Mouse (Mus musculus) liver, embryonic 13.5 days (tissue): ENCODE data around the gene Gpd1. TPM values are rescaled to one million over a fixed set of nuclear protein-coding genes. Genes with fewer than 3 reads are reported as not detected.

Source experiments
- ATAC-seq: fragments of 200-750 bp; cut with Nextera tagmentation; 2 replicates; pipeline ENCODE4 v1.8.0; 2017; ENCODE audit warnings: low read depth, mild to moderate bottlenecking, moderate number of reproducible peaks, moderate library complexity
- DNase-seq: peaks from one replicate; pipeline ENCODE4 v3.0.0; 2022
- H3K27ac ChIP-seq: fragments of 300-500 bp; sonication (generic); 2 replicates; pipeline ENCODE4 v1.5.1; 2015; ENCODE audit warnings: moderate library complexity, mild to moderate bottlenecking, inconsistent platforms
- H3K27me3 ChIP-seq: fragments of 300-500 bp; sonication (generic); 2 replicates; pipeline ENCODE4 v1.6.1; 2015; ENCODE audit warnings: mild to moderate bottlenecking, inconsistent platforms
- H3K36me3 ChIP-seq: fragments of 300-500 bp; sonication (generic); 2 replicates; pipeline ENCODE4 v1.6.1; 2015; ENCODE audit warnings: mild to moderate bottlenecking, inconsistent platforms
- H3K4me1 ChIP-seq: fragments of 300-500 bp; sonication (generic); replicated peaks from 2 replicates; pipeline ENCODE4 v1.6.1; 2015; ENCODE audit warnings: inconsistent platforms
- H3K4me2 ChIP-seq: fragments of 300-500 bp; sonication (generic); 2 replicates; pipeline ENCODE4 v1.6.1; 2015; ENCODE audit warnings: inconsistent platforms, mild to moderate bottlenecking, moderate library complexity
- H3K4me3 ChIP-seq: fragments of 300-500 bp; sonication (generic); replicated peaks from 2 replicates; pipeline ENCODE4 v1.5.1; 2015; ENCODE audit warnings: mild to moderate bottlenecking, inconsistent platforms
- H3K9ac ChIP-seq: fragments of 300-500 bp; sonication (generic); 2 replicates; pipeline ENCODE4 v1.6.1; 2015; ENCODE audit warnings: mild to moderate bottlenecking, inconsistent platforms
- H3K9me3 ChIP-seq: fragments of 300-500 bp; sonication (generic); replicated peaks from 2 replicates; pipeline ENCODE4 v1.6.1; 2016; ENCODE audit warnings: inconsistent platforms
- WGBS: fragments of 180-500 bp; shearing (Covaris S2); methylation state at CpG from one replicate; pipeline ENCODE4 v1.1.7; 2015; ENCODE audit not compliant: insufficient replicate concordance; 5-methylcytosine and 5-hydroxymethylcytosine counted together
- polyA plus RNA-seq: library from polyadenylated mRNA; unstranded; fragments of >200 nt; fragmentation: Nextera tagmentation; extraction: Ambion mirVana; gene quantifications from 2 replicates; pipeline ENCODE4 v1.2.1, GENCODE M21; 2015

Gene Gpd1
- polyA plus RNA-seq, 1 experiment from 2014 or later, result 11.5 TPM

DNA sequence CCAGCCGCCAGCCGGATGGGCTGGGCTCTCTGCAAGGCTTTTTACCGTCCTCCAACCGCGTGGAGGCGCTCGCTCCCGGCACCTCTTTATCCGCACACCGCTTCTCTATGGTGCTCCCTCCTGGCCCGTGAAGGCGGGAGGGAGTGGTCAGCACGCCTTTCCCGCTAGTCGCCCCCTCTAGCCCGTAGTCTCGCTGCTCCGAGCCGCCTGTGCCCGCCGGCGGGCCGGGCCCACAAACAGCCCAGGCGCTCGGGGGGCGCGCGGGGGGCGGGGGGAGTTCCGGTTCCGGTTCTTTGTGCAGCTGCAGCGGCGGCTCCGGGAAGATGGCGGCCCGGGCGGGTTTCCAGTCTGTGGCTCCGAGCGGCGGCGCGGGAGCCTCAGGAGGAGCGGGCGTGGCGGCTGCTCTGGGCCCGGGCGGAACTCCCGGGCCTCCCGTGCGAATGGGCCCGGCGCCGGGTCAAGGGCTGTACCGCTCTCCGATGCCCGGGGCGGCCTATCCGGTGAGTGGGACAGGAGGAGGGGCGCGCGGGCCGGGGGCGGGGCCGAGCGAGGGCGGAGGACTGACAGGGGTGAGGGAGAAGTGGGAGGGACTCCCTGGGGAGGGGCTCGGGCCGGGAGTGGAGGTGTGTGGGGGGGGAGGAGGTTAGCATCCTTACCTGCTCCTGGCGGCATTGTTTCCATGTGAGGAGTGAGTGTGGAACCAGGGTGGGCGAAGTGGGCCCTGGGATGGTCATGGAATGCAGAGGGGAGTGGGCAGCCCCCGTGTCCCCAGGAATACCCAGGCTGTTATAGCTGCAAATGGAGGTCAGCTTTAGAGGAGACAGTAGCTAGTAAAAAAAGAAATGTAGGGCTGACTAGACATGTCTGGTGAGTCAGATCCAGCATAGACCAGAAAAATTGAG lies 15.1 kb upstream of the Gpd1 start, which contains the start of gene Smarcd1:
Gene Smarcd1 (plus strand): TSS at position 131 of the 902 bp plus-strand sequence.
- under 1% methylated on average over 70 of the region's 71 CpGs for WGBS
- peak within 1 kb of the TSS; percentile 72 for H3K4me2 ChIP-seq
- H3K36me3 ChIP-seq, result peaks cover 18% of the 10 kb centered on the region
- H3K9me3 ChIP-seq, result no peaks in the 10 kb centered on the region
- H3K27me3 ChIP-seq, result peaks cover 5% of the 10 kb centered on the region
- H3K27ac ChIP-seq, result peak within 1 kb of the TSS; percentile 92
- H3K9ac ChIP-seq, result peak within 1 kb of the TSS; percentile 95
- H3K4me3 ChIP-seq, result peak within 1 kb of the TSS; percentile 90
- DNase-seq (peak; percentile 89), ATAC-seq (peak; percentile 90)
- peaks cover 50% of the 10 kb centered on the region for H3K4me1 ChIP-seq

DNA sequence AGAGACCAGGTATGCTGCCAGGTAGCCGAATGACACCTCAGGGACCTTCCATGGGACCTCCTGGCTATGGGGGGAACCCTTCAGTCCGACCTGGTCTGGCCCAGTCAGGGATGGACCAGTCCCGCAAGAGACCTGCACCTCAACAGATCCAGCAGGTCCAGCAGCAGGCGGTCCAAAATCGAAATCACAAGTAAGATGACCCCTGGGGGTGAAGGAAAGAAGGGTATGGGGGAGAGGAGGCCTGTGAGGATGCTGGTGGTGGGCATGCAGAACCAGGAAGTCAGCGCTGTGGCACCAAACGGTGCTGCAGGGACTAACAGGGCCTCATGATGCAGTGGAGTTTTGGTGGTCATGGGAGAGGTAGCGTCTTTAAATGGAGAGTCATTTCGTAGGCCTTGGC lies 14.2 kb upstream of the Gpd1 start:
- ATAC-seq (no peak), DNase-seq (no peak)
- peak overlapping the region; percentile 92; the same call in 1 of the 2 replicates for H3K27ac ChIP-seq
- H3K9me3 ChIP-seq, result no peaks in the 10 kb centered on the region
- H3K27me3 ChIP-seq, result no peaks in the 10 kb centered on the region
- peaks cover 26% of the 10 kb centered on the region for H3K36me3 ChIP-seq
- peak overlapping the region; percentile 95 for H3K9ac ChIP-seq
- H3K4me3 ChIP-seq, result peak overlapping the region; percentile 90
- 76% methylated on average over 9 of the region's 9 CpGs for WGBS
- H3K4me1 ChIP-seq, result peaks cover 50% of the 10 kb centered on the region
- H3K4me2 ChIP-seq, result peak overlapping the region; percentile 72

DNA sequence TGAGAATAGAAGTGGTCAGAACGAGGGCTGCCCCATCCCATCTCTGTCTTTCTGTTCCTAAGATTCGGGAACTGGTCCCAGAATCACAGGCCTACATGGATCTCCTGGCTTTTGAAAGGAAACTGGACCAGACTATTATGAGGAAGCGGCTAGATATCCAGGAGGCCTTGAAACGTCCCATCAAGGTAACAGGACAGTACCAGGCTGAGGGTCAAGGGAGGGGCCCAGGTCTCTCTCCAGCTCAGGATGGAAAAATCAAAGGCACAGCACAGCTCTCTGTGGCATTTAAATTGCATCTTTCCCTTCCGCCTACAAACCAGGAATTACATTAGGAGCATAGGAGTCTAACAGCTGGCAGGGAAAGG lies 13.7 kb upstream of the Gpd1 start:
- Histone ChIP-seq H3K27me3 (no peaks in the 10 kb centered on the region), H3K27ac (no peak overlapping the region), H3K36me3 (peaks cover 32% of the 10 kb centered on the region), H3K9me3 (no peaks in the 10 kb centered on the region), H3K4me3 (no peak overlapping the region), H3K4me1 (peaks cover 47% of the 10 kb centered on the region), H3K4me2 (no peak overlapping the region), H3K9ac (no peak overlapping the region)
- DNase-seq (no peak), ATAC-seq (no peak)
- WGBS, result 79% methylated on average over 5 of the region's 5 CpGs

DNA sequence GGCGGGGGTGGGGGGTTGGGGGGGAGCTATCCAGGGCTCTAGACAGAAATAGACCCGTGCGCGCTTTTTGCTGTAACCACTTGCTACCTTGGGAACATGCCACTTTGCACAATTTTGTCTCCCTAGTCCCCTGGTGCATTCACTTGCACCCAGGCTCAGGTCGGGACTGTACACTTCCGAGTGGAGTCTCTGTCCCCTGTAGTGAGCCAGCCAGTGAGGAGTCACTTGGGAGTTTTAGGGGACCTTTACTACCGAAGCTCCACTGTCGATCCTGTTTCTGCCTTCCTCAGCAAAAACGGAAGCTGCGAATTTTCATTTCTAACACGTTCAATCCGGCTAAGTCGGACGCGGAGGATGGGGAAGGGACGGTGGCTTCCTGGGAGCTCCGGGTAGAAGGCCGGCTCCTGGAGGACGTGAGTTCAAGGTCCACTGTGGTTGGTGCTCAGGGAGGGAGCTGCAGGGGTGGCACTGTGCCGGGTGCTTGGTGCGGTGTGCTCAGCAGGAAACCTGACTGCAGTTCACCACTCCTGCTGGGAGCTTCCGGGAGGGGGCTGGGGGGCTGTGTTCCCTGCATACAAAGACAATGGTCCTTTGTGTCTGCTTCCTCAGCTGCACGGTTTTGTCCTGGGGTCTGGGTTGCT lies 13.2 kb upstream of the Gpd1 start:
- ATAC-seq, result no peak
- Histone ChIP-seq H3K9me3 (no peaks in the 10 kb centered on the region), H3K27me3 (no peaks in the 10 kb centered on the region), H3K36me3 (peaks cover 37% of the 10 kb centered on the region), H3K4me3 (no peak overlapping the region), H3K4me2 (0 out of 2 replicates have a peak overlapping the region, but pooled peaks have one; percentile 12), H3K9ac (no peak overlapping the region), H3K27ac (no peak overlapping the region), H3K4me1 (peaks cover 43% of the 10 kb centered on the region)
- DNase-seq, result no peak
- WGBS, result 61% methylated on average over 23 of the region's 23 CpGs

DNA sequence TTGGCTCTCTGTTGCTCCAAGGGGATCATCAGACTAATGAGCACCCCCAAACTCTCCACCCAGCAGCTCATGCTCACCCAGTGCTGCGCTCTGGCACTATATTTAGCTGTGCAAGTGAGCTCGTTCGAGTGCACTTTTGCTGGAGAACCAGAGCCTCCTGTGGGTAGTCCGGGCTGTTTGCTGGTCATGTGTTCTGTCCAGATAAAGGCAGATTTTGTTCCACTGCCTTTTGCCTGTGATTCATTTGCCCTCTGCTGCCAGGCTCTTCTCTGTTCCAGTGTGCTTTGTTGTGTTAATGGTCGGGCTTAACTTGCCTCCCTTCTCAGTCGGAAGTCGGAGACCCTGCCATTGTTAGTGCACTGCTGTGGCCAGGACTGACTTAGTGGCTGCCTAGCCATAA lies 12.4 kb upstream of the Gpd1 start:
- Histone ChIP-seq H3K9ac (no peak overlapping the region), H3K36me3 (peaks cover 44% of the 10 kb centered on the region), H3K27me3 (no peaks in the 10 kb centered on the region), H3K4me2 (no peak overlapping the region), H3K4me3 (no peak overlapping the region), H3K27ac (peak overlapping the region; percentile 31; the same call in 1 of the 2 replicates), H3K9me3 (no peaks in the 10 kb centered on the region), H3K4me1 (peaks cover 43% of the 10 kb centered on the region)
- DNase-seq (no peak), ATAC-seq (no peak)
- WGBS, result 62% methylated on average over 7 of the region's 7 CpGs

DNA sequence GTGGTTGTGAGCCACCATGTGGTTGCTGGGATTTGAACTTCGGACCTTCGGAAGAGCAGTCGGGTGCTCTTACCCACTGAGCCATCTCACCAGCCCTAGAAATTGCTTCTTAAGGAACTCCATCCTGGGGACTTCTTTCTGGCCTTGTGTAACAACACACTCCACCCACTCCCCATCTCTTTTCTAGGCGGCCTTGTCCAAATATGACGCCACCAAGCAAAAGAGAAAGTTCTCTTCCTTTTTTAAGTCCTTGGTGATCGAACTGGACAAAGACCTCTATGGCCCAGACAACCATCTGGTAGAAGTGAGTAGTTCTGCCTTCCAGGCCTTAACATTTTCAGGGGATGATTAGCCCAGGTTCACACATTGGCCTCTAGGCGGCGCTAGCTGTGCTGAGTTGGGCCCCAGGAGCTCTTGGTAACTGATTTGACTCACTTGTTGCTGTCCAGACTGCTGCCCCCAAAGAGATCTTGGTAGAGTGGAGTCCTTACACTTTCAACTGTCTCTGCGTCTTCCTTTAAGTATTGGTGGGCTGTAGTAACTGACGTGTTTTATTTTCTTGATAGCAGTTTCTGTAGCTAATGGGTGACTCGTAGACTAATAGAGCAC lies 11.8 kb upstream of the Gpd1 start, which contains the start of gene Gm17349:
Gene Gm17349 (minus strand): TSS at position 51 of the 609 bp plus-strand sequence.
- H3K27me3 ChIP-seq, result no peaks in the 10 kb centered on the region
- no peak within 1 kb of the TSS for H3K9ac ChIP-seq
- WGBS, result 59% methylated on average over 11 of the region's 11 CpGs
- H3K4me3 ChIP-seq, result no peak within 1 kb of the TSS
- H3K36me3 ChIP-seq, result peaks cover 49% of the 10 kb centered on the region
- ATAC-seq (no peak), DNase-seq (no peak)
- no peaks in the 10 kb centered on the region for H3K9me3 ChIP-seq
- H3K4me1 ChIP-seq, result peaks cover 42% of the 10 kb centered on the region
- H3K4me2 ChIP-seq, result 0 out of 2 replicates have a peak within 1 kb of the TSS, but pooled peaks have one; percentile 12
- peak within 1 kb of the TSS; percentile 31; the same call in 1 of the 2 replicates for H3K27ac ChIP-seq

DNA sequence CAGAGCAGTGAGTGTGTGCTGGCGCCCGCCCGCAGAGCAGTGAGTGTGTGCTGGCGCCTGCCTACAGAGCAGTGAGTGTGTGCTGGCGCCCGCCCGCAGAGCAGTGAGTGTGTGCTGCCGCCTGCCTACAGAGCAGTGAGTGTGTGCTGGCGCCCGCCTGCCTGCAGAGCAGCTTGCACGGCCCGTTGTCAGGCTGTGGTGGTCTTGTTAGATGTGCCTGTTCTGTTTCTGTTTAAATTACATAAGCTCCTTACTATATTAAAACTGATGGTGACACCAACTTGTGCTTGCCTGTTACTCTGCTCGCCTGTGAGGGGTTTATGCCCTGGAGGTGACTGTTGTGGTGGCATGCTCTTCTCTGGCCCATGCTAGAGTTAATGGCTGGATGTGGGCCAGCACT lies 9.1 kb upstream of the Gpd1 start:
- ATAC-seq (no peak), DNase-seq (no peak)
- peaks cover 76% of the 10 kb centered on the region for H3K36me3 ChIP-seq
- H3K9ac ChIP-seq, result no peak overlapping the region
- H3K9me3 ChIP-seq, result no peaks in the 10 kb centered on the region
- H3K27ac ChIP-seq, result no peak overlapping the region
- peaks cover 36% of the 10 kb centered on the region for H3K4me1 ChIP-seq
- H3K4me2 ChIP-seq, result no peak overlapping the region
- no peaks in the 10 kb centered on the region for H3K27me3 ChIP-seq
- H3K4me3 ChIP-seq, result no peak overlapping the region
- WGBS, result 91% methylated on average over 13 of the region's 13 CpGs

DNA sequence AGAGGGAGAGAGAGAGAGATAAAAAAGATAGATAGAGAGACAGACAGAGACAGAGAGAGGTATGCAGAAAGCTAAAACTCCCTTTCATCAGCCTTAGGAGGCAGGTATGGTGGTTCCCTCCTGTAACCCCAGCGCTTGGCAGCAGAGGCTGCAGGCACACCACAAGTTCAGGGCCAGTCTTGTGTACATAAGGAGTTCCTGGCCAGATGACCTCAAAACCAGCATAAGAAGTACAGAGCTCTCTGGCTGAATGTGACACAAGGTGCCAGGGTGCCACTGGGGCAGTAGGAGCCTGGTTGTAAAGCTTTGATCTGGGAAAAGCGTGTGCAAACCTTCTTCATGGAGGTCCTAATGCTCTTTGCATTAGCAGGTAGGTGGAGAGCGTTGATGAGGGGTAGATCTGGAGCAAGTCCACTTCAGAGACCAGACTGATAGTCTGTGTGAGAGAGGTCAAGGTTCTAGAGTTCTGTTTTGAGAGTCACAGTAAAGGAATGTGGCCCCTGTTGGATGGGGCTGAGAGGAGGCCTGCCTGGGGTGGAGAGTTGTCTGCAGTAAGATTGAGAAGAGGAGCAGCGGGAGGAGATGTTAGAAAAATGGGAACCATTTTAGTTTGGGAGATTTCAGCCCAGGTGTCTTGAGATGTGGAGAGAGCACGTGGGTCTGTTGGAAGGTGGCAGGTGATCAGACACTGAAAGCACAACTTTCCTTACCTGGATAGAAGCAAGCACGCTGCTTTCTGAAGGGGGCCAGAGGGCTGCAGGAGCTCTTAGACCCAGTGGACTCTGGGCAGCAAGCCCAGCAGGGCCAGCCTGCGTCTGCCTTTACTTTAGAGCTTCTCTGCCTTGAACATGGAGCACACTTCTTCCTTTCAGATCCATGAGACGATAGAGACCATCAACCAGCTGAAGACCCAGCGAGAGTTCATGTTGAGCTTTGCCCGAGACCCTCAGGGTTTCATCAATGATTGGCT lies 6.8 kb upstream of the Gpd1 start:
- ATAC-seq (no peak), DNase-seq (no peak)
- Histone ChIP-seq H3K9me3 (no peaks in the 10 kb centered on the region), H3K4me2 (no peak overlapping the region), H3K27me3 (no peaks in the 10 kb centered on the region), H3K4me3 (no peak overlapping the region), H3K36me3 (peaks cover 78% of the 10 kb centered on the region), H3K4me1 (peaks cover 26% of the 10 kb centered on the region), H3K27ac (no peak overlapping the region), H3K9ac (no peak overlapping the region)
- 76% methylated on average over 10 of the region's 10 CpGs for WGBS

DNA sequence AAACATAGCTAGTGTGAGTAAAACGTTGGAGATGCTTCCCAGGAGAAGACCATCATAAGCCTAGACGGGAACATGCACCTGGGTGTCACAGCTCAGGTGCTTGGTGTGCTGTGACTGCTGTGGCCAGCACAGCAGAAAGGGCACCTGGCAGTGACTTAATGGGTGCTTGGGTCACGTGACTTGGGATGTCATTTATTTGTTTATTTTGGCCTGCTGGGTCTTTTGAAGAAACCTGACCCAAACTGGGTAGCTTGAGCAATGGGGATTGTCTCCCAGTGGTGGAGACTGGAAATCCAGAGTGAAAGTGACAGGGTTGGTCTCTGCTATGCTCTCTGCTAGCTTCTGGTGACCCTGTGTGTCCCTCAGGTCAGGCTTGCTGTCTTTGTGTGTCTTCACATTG lies 5.8 kb upstream of the Gpd1 start:
- Histone ChIP-seq H3K4me2 (no peak overlapping the region), H3K27me3 (no peaks in the 10 kb centered on the region), H3K27ac (no peak overlapping the region), H3K36me3 (peaks cover 74% of the 10 kb centered on the region), H3K4me1 (peaks cover 36% of the 10 kb centered on the region), H3K4me3 (no peak overlapping the region), H3K9me3 (no peaks in the 10 kb centered on the region), H3K9ac (no peak overlapping the region)
- no peak for ATAC-seq
- DNase-seq, result no peak
- WGBS, result 57% methylated on average over 3 of the region's 3 CpGs

DNA sequence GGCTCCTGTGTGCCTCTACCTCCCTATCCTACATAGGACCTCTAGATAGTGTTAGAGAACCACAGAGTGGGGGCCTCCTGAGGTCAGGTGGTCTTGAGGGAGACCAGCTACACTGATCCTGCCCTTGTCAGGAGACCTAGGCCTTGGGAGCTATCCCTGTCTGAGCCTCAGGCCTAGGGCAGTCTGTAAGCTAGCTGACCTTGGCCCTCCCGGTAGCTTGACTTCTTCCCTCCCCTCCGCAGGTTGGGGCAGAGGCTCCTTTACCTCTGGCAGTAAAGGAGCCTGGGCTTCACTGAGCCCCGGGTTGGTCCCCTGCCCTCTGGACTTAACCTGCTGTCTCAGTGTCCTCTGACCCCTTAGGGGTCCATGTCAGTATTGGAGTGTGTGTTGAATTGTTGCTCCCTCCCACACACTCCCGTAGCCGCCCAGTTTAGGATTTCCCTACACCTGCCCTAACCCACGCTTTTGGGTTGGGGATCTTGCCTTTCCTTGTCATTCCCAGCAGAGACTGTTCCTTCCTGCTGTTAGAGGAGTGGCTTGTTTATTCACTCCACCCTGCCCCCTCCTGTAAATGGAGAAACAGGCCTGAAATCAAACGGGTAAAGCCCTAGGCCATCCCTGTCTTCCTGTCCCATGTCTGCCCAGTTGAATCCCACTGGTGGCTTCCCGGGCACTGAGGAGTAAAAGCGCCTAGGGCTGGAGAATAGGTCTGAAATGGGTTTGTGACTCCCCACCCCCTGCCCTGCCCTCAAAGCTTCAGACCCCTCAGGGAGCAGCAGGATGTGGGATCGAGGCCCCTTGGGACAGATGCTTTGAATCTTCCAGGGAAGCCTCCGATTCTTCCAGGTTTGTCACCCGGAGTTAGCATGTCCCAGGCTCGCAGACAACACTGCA lies 4.4 kb upstream of the Gpd1 start:
- H3K4me1 ChIP-seq, result peaks cover 43% of the 10 kb centered on the region
- no peak overlapping the region for H3K4me3 ChIP-seq
- H3K9me3 ChIP-seq, result no peaks in the 10 kb centered on the region
- peaks cover 61% of the 10 kb centered on the region for H3K36me3 ChIP-seq
- no peak overlapping the region for H3K9ac ChIP-seq
- 0 out of 2 replicates have a peak overlapping the region, but pooled peaks have one; percentile 1 for H3K27ac ChIP-seq
- DNase-seq (no peak), ATAC-seq (no peak)
- 74% methylated on average over 13 of the region's 13 CpGs for WGBS
- no peak overlapping the region for H3K4me2 ChIP-seq
- H3K27me3 ChIP-seq, result no peaks in the 10 kb centered on the region
